Mouse (Mus musculus) fibroblast of lung, adult 2 months (primary cell): ENCODE data around the gene Lrrn2.

Source experiments
- DNase-seq: peaks from one replicate; pipeline ENCODE4 v3.0.0-alpha.2; 2011; ENCODE audit warnings: low read depth

The Lrrn2 gene

GRCm38 (mm10) chr1:132880161-132881005 is at the start of gene Lrrn2:
Gene Lrrn2 (plus strand): TSS chr1:132880273.
- DNase-seq, result no peak

DNA sequence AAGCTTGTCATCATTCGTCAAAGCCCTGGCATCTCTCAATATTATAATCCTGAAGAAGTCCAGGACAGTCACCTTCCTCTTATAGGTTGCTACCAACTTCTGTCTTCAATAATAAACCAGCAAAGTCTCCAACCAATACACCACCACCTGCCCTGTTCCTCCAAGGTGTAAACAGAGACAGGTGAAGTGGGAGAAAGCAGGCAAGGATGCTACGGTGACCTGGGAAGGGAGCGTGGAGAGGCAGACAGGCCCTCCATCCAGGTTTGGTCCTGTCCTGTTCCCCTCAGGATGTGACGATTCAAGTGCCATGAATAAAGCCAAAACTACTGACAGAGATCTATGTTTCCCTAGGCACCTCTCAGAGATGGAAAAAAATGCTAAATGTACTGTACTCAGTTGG is 48.1 kb upstream of the Lrrn2 start:
- no peak for DNase-seq

- DNase-seq, result no peak
Observed at GRCm38 (mm10) chr1:132834037-132834436, 46.0 kb upstream of the Lrrn2 start.

GRCm38 (mm10) chr1:132836895-132837294 is 43.2 kb upstream of the Lrrn2 start:
- no peak for DNase-seq

- DNase-seq, result no peak
Observed at GRCm38 (mm10) chr1:132837691-132838090, 42.4 kb upstream of the Lrrn2 start.

- no peak for DNase-seq
Observed at GRCm38 (mm10) chr1:132838371-132838770, 41.7 kb upstream of the Lrrn2 start.

- DNase-seq, result no peak
Observed at GRCm38 (mm10) chr1:132843612-132844011, 36.5 kb upstream of the Lrrn2 start.

DNA sequence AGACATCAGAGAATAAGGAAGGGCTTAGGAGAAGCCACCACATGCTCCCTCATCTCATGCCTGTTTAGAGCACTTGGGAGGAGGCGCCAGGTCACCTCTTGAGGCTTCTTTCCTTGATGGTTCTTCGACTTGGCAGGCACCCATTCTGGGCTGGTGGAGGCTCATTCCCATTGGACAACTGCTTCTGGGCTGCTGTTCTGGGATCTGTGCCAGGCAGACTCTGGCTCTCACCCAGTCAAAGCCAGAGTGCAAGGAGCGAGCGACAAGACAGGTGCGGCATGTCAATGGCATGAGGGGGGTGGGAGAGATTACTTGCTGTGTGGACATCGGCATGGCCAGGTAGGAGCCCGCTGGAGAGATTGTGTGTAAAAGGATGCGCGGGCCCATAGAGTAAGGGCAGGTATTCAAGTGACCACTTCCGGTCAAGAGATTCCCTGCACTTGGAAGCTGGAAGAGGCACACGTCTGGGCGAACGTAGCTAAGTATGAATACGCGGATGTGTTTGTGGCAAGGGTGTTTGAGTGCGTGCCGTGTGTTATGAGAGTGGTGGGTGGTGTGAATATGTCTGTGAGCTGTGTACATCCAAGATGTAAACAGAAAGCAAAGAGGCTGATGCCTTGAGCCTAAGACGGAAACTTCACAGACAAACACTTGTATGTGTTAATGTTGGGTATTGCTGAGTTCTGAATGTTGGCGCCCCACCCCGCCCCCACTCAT is 35.8 kb upstream of the Lrrn2 start:
- no peak for DNase-seq

DNA sequence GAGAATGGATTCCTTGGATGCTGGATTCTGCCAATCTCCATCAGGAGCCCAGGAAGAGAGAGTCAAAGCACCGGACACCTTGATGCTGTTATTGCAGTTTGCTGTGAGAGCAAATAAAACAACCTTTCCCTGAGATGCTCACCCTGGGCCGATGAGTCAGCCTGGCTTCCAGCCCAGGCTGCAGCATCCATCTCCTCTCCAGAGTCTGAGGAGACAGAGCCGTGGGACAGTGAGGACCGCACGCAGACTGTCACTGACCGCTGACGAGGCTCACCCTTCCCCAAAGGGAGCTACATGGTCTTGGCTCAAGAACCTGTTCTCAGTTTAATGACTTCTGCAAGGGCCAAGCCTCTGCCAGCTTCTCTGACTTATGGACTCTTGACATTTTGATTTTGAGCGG is 34.3 kb upstream of the Lrrn2 start:
- no peak for DNase-seq

GRCm38 (mm10) chr1:132850809-132851208 is 29.3 kb upstream of the Lrrn2 start:
- no peak for DNase-seq

DNA sequence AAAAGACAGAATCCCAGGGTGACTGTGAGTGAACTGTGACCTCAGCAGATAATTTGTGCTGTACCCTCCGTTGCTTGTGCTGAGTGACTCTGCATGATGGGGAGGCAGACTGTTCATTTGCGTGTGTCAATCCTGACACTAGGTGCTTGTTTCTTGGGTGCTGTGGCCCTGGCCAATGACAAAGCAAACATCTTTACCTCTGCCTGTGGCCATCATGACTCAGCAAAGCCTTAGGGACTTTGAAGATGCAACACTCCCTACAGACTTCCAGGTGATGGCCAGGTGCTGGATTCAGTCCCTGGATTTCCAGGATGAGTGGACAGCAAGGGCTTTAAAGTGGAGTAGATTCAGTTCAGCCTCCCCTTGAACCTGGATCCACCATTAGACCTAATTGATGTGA is 28.8 kb upstream of the Lrrn2 start:
- DNase-seq, result no peak

DNA sequence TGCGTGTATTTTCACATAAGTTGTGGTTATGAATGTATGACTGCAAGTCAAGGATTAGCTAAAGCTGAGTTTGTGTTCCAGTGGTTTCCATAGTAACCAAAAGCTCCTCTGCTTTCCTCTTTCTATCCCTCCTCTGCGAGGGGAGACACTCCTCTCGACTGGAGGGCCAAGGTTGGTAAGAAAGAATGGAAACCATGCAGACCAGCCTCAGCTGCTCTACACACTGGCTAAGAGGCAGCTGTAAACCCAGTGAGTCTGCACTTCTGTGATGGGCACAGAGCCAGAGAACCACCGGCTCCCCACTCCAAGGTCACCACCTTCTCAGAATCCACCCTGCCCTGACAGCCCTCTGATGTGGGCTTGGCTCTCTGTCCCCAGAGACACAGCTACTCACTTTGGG is 28.3 kb upstream of the Lrrn2 start:
- no peak for DNase-seq

- DNase-seq, result no peak
Observed at GRCm38 (mm10) chr1:132853312-132853711, 26.8 kb upstream of the Lrrn2 start.

DNA sequence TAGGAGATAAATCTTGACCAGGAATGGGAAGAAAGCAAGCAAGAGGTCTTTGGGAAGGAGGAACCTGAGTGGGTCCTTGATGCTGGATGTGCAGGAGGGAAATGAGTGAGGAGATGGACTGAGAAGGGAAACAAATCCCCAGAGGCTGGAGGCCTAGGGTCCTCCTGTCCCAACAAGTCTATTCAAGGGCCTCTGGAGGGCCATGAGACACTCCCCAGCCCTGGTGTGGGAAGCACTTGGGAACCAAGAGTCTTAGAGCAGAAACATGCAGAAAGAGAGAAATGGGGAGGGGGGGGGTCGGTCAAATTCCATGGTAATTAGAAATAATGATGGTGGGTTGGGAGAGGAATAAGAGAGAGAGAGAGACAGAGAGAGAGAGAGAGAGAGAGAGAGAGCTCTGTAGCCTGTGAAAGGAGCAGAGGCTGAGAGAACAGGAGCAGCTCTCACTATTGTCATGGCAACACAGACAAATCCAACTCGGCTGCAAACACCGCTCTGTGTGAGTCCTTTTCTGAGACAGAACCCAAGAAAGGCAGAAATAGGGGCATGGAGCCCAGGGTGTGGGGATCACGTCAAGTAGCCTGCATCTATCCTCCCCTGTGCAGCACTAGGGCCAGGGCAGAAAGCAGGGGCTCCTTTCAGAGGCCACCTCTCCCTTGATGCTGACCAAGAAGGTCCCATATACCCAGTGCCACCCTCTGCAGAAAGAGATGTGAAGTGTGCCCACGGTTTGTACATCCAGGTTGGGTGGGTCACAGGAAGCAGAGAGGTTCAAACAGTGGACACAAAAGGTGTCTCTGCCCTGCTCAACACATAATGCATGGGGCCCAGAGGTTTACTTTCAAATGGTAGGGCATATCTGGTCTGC is 21.3 kb upstream of the Lrrn2 start:
- no peak for DNase-seq

DNA sequence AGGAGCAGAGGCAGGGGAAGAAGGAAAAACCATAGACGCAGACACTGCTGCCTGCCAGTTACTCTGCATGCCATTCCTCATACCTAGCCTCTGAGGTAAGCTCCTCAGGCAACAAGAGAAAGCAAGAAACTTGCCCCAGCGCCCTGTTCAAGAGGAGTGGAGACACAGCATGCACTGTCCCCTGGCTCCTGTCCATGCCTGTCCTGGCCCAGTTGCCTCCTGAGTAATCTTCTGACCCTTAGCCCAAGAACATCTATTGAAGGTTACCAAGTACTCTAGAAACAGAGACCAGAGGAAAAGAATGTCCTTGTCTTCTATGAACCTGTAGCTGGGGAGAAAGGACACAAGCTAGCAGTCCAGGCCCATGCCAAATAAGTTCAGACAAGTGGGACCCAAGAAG is 15.9 kb upstream of the Lrrn2 start:
- no peak for DNase-seq

GRCm38 (mm10) chr1:132865585-132865984 is 14.5 kb upstream of the Lrrn2 start:
- DNase-seq, result no peak

GRCm38 (mm10) chr1:132870327-132870726 is 9.7 kb upstream of the Lrrn2 start:
- no peak for DNase-seq

GRCm38 (mm10) chr1:132878951-132879610 is 992 bp upstream of the Lrrn2 start:
- no peak for DNase-seq

DNA sequence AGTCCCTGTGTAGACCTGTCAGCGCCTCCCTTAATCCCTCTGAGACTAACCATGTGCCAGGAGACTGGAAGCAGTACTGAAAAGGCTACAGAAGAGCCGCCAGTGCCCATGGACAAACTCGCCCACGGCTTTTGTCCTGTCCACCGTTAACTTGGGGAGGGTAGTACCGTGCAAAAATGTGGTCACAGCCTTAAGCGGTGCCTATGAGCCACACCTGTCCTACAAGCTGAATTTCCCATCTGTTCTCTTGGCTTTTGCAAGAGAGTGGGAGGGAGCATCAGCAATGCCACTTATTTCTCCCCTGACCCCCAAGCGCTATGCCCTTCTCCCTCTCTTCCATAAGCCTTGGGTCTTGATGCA is 292 bp upstream of the Lrrn2 start:
- no peak for DNase-seq

- DNase-seq, result no peak
Observed at GRCm38 (mm10) chr1:132881041-132881761, 1.1 kb downstream of the Lrrn2 start.

GRCm38 (mm10) chr1:132881836-132882235 is 1.8 kb downstream of the Lrrn2 start:
- DNase-seq, result no peak
